Mouse (Mus musculus): Measurements from ENCODE around the gene Jmy. TPM values are rescaled to one million over a fixed set of nuclear protein-coding genes. Genes with fewer than 3 reads are reported as not detected.
"Not testable (repeated sequence)": the region's sequence is repeated elsewhere in the genome, so short reads cannot be mapped to it uniquely, and the experiment has no call there.

The Jmy gene
- total RNA-seq (2021) = 10 to 100 TPM; 43.2 to 48.0 TPM
- long read RNA-seq, experiment 1, partial matches to known transcripts = 1 of 6 reads
- long read RNA-seq, experiment 1, other reads (novel, unspliced or antisense) = 5 of 6 reads
- long read RNA-seq, experiment 2, full-length matches to known transcripts = 1 of 3 reads
- long read RNA-seq, experiment 2, partial matches to known transcripts = 1 of 3 reads
- long read RNA-seq, experiment 2, other reads (novel, unspliced or antisense) = 1 of 3 reads

- DNase-seq = peak; percentile 90 to 92
- intact Hi-C loops (cut with DNase I) = loop anchor here (2.0 to 5.0 kb wide), 3 partner anchors 47 to 195 kb away; no protein-coding TSS in a partner anchor
Observed at GRCm38 (mm10) chr13:93499167-93499972, at the start of gene Jmy. TSS of gene Jmy (minus strand) at chr13:93499808.

- no peak for DNase-seq
- intact Hi-C loops (cut with DNase I) = no loop called here
Observed at GRCm38 (mm10) chr13:93547641-93548040, 48.0 kb upstream of the Jmy start.

DNA sequence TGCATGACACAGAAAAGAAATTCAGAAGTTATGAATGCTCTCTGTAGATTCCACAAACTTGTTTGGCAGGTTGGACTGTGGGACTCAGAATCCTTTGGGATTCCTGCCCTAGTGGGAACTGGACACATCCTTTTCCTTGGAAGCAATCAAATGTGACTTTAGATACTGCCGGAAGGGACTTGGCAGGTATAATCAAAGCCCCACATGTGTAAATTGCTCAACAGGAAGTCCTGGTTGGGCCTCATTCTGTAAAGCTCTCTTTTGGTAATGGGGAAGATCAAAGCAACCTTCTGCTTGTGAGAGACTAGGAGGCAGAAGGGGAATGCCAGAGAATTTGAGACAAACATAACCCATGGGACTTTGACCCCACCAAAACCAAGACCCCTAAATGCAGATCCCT, 46.4 kb upstream of the Jmy start:
- no peak for DNase-seq
- intact Hi-C loops (cut with DNase I) = no loop called here

DNA sequence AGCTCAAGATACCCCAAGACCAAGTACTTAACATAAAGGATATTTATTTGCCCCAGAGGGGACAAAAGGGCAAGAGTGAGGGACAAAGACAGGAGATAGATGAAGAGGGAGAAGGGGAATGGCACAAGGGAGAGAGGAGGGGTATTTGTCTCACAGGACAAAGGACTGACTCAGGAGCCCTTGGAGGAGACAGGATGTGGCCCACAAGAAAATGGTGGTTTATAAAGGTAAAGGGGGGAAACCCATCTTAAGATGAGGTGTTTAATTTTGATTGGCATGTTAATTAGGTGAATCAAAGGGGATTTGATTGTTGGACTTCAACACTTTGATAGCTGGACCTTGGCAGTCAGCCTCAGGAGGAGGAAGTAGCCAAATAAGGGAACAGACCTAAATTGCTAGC, 44.7 kb upstream of the Jmy start:
- intact Hi-C loops (cut with DNase I) = no loop called here

GRCm38 (mm10) chr13:93539311-93539710, 39.7 kb upstream of the Jmy start:
- no peak for DNase-seq
- intact Hi-C loops (cut with DNase I) = loop anchor here (1.0 kb wide), 1 partner anchor 10 kb away; no protein-coding TSS in a partner anchor

More for the DNA sequence above, 44.7 kb upstream of the Jmy start:
- DNase-seq = no peak

DNA sequence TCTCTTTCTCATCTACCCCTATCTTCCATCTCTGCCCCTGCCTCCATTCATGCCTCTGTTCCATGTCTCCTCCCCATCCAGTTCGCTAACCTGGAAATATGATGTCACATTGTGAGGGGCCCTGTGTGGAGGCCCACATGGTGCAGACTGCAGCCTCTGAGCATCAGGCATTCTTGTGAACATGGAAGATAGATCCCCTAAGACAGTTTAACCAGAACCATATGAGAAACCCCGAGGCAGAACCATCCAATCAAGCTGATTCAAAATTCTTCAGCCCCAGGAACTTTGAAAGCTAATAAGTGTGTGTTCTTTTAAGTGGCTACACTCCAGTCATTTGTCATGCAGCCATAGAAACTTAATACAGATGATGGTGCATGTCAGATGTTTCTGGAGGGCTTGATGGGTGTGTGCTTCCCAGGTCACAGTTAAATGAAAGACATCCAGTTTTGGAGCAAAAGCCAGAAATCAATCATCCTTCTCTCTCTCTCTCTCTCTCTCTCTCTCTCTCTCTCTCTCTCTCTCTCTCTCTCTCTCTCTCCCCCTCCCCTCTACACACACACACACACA, 19.2 kb upstream of the Jmy start:
- intact Hi-C loops (cut with DNase I) = no loop called here
- DNase-seq = no peak

DNA sequence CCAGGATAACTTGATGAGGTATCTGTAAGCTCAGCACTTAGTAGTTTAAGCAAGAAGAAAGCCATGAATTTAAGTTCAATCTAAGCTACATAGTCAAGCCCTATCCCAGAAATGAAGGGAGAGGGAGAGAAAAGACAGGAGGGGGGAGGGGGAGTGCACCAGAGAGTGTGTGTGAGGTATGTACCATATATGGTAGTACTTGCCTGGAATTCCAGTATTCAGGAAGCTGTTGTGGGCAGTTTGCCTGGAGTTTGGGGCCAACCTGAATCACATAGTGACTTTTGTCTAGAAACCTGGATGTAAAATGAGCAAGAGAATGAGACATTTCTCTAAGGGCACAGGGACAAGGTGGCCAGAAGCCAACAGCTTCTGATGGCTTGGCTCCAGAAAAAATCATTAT, 17.6 kb upstream of the Jmy start:
- intact Hi-C loops (cut with DNase I) = no loop called here
- no peak for DNase-seq

DNA sequence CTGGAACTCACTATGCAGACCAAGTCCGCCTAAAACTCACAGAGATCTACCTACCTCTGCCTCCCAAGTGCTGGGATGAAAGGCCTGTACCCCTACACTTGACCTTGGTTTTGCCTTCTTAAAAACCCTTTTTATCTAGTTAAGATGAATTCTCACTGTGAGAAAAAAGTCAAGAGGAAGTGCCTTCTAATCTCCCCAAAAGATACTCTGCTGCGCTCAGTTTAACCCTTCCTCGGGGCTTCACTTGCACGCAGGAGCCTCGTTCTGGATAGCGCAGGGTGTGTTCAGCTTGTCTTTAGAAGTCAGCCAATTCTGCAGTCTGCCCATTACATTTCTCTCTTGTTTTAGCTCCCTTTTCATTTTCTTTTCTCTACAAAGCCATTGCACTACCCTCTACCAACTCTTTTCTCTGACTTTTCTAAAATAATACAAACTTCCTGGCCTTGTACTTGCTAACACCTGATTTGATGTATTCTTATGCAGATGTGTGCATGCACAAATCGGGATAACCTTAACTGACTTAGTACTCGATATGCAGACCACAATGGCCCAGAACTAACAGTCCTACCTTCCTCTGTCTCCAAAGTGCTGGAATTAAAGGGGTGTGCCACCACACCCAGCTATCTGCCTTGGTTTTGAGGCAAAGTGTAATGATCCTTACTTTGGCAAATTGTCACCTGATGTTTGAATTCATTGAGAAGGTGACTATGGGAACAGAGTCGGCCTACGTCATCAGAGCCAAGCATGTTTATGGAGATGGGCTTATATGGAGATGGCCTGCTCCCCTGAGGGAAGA, 14.6 kb upstream of the Jmy start:
- DNase-seq = no peak
- intact Hi-C loops (cut with DNase I) = no loop called here

DNA sequence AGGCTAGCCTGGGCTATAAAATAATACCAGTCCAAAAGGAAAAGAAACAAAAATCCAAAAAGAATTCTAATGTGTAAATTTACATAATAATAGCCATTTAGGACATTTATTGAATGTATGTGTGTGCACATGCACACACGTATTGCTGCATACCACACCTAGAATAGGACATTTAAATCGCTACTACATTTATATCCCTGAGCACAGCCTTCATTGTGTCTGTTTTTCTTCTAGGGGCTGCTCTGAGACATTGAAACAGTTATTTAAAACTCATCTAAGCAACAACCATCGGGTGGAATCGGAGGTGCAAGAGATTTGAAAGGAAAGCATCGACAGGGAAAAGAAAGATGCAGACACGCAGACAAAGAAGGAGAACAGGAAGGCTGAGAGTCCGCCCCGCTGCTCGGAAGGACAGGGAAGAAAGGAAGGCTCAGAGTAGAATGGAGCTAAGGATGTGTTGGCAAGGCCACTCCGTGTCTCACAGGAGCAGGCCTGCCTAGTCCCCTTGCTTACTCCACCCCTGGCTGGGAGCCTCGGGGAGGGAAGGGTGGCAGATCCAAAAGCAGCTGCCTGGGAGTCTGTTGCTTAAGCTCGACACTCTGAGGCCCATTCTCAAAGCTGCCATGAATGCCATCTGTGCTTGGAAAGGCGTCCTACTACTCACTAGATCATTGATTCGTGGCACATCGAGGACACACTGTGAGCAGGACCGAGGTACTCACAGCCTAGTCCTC, 11.0 kb upstream of the Jmy start:
- DNase-seq = peak; percentile 8 to 11
- intact Hi-C loops (cut with DNase I) = no loop called here

DNA sequence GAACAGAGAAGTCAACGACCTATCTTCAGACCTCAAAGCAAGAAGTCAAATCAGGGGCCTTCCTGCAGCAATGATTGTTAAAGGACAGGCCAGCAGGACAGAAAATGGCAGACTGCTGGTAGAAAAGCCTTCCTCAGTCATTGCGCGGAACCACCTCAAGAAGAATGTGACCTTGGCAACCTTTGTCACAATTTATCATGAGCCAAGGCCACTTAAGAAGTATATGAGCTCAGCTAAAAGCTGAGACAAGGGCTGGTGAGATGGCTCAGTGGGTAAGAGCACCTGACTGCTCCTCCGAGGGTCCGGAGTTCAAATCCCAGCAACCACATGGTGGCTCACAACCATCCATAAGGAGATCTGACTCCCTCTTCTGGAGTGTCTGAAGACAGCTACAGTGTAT, 7.3 kb upstream of the Jmy start:
- intact Hi-C loops (cut with DNase I) = loop anchor here (10.0 kb wide), 1 partner anchor 198 kb away; no protein-coding TSS in a partner anchor
- DNase-seq = not testable (repeated sequence)

DNA sequence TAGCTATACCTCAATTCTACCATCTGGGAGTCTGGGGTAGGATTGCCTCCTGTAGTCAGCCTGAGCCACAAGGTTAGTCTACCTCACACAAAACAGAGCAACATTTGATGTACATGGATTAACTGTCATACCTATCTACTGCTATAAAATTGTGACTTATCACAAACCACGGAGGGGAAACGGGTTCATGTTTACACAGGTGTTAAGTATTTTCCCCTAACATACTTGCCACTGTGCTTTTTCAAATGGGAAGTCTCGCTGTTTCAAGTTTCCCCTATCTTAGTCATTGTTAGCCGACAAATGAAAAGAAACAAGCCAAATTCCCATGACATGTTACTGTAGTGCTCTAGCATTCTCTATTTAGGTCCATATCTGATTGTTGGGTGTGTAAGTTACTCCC, 2.1 kb upstream of the Jmy start:
- DNase-seq = no peak
- intact Hi-C loops (cut with DNase I) = loop anchor here (10.0 kb wide), 1 partner anchor 203 kb away; no protein-coding TSS in a partner anchor

- intact Hi-C loops (cut with DNase I) = loop anchor here (2.0 to 10.0 kb wide), 4 partner anchors 48 to 205 kb away; no protein-coding TSS in a partner anchor
- no peak for DNase-seq
Observed at GRCm38 (mm10) chr13:93499973-93500633, 495 bp upstream of the Jmy start.

- DNase-seq = peak; percentile 42 to 52
- intact Hi-C loops (cut with DNase I) = loop anchor here (2.0 to 5.0 kb wide), 3 partner anchors 46 to 194 kb away; no protein-coding TSS in a partner anchor
Observed at GRCm38 (mm10) chr13:93498211-93499166, 1.1 kb downstream of the Jmy start.

DNA sequence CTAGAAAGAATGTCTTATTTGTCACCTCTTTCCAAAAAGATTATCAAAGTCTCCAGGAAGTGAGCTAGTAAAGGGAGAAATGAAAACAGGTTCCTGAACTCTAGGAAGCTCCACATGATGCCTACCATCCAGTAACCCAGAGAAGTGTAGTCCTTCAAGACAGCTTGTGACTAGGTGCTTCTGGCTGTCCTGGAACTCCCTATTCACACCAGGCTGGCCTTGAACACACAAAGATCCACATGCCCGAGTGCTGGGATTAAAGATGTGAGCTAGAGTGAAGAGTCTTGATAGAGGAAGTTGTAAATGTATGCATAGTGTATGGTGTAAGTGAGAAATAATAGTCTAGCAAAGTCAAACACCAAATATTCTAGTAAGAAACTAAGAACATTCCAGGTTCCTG, 2.6 kb downstream of the Jmy start:
- peak in 1 of 2 experiments; percentile 6 for DNase-seq
- intact Hi-C loops (cut with DNase I) = loop anchor here (5.0 kb wide), 2 partner anchors 45 to 115 kb away; no protein-coding TSS in a partner anchor

GRCm38 (mm10) chr13:93488510-93488909, 11.1 kb downstream of the Jmy start:
- intact Hi-C loops (cut with DNase I) = no loop called here
- no peak for DNase-seq

DNA sequence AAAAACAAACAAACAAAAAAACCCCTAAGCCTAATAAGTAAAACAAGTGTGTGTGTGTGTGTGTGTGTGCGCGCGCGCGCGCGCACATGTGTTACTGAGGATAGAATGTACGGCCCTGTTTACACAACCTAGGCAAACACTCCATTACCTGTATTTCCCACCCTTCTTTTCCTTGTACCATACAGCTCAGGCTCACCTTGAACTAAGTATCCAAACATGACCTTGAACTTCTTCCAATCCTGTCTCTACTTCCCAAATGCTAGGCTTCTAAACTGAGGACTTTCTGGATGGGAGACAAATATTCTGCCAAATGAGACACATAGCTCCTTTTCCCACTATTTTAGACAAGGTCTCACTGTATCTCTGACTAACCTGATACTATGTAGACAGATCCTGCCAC, 11.9 kb downstream of the Jmy start:
- DNase-seq = no peak
- intact Hi-C loops (cut with DNase I) = no loop called here

DNA sequence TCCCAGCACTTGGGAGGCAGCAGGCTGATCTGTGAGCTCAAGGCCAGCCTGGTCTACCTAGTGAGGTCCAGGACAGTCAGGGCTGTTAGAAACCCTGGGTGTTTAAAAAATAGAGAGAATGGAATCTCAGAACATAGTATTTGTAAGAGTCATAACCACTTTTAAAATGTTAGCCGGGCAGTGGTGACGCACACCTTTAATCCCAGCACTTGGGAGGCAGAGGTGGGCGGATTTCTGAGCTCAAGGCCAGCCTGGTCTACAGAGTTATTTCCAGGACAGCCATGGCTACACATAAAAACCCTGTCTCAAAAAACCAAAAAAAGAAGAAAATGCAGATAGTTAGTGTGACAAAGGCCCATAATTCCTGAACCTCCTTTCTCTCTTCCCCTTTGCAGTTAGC, 15.3 kb downstream of the Jmy start:
- no peak for DNase-seq
- intact Hi-C loops (cut with DNase I) = no loop called here

GRCm38 (mm10) chr13:93481110-93481509, 18.5 kb downstream of the Jmy start:
- DNase-seq = no peak
- intact Hi-C loops (cut with DNase I) = no loop called here
